Mouse (Mus musculus) adrenal gland, postnatal 0 days (tissue): Measurements from ENCODE around the gene Usp17la. TPM values are rescaled to one million over a fixed set of nuclear protein-coding genes. Genes with fewer than 3 reads are reported as not detected.

Experiments used
- polyA plus RNA-seq: library from polyadenylated mRNA; unstranded; fragments of >200 nt; fragmentation: Nextera tagmentation; extraction: Ambion mirVana; gene quantifications from 2 replicates; pipeline ENCODE4 v1.2.1, GENCODE M21; 2015

The Usp17la gene
- polyA plus RNA-seq = not detected in 2 replicates

GRCm38 (mm10) chr7:104856709-104857108 is at the start of gene Usp17la:
Gene Usp17la, plus strand, starts transcription at chr7:104857009.

DNA sequence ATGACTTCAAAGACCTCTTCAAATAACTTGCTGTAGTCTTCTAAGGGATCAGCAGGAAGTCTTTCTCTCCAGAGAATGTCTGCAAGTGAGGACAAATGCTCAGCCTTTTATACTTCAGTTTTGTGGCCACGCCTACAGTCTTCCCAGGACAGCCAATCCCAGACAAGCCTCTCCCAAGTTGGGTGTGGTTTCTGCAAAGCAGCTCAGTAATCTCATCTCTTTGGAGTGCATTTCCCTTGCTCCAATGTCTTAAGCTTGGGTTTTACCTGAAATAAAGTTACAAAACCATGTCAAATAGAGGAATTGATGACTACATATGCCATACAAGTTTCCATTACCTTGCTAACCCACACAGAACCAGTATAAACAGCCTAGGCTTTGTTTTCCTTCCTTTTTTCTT is 14.3 kb upstream of the Usp17la start, which contains the start of gene Usp17lb:
Usp17lb (minus strand) TSS at position 101 of the 400 bp plus-strand sequence.

GRCm38 (mm10) chr7:104877731-104878130 is 20.9 kb downstream of the Usp17la start, which contains the start of gene Olfr665:
Gene Olfr665, plus strand, starts transcription at chr7:104878031.

DNA sequence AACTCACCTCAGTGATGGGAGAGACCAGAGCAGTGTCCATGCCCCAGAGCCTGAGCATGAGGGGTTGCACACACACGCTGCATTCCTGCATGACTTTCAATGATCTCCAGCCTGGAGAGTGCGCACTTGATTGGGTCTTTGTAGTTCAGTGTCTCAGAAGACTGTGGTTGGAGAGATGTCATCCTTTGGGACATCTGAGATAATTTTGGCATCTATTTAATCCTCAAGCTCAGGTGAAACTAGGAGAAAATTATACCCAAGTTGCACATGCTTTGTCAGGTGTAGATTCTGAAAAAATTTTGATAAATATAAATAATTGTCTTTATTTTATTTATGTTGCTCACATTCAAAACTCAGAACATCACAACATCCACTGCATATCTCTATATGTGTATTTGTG is 39.0 kb downstream of the Usp17la start, which contains the start of gene Olfr666:
Olfr666 (minus strand) TSS at position 101 of the 400 bp plus-strand sequence.

Other genes with a start within 250 kb of the Usp17la start
- gene Olfr656, start 243.1 kb upstream of the Usp17la start, polyA plus RNA-seq = not detected in 2 replicates
- not detected in 2 replicates for gene Olfr657, start 232.2 kb upstream of the Usp17la start, polyA plus RNA-seq
- not detected in 2 replicates for gene Olfr658, start 209.7 kb upstream of the Usp17la start, polyA plus RNA-seq
- gene Olfr659, start 190.3 kb upstream of the Usp17la start, polyA plus RNA-seq = not detected in 2 replicates
- not detected in 2 replicates for gene Olfr661, start 170.5 kb upstream of the Usp17la start, polyA plus RNA-seq
- not detected in 2 replicates for gene Usp17le, start 79.5 kb upstream of the Usp17la start, polyA plus RNA-seq
- gene Usp17lb, start 14.4 kb upstream of the Usp17la start, polyA plus RNA-seq = not detected in 2 replicates
- not detected in 2 replicates for gene Olfr665, start 21.0 kb downstream of the Usp17la start, polyA plus RNA-seq
- not detected in 2 replicates for gene Olfr666, start 38.9 kb downstream of the Usp17la start, polyA plus RNA-seq
- gene Olfr667, start 64.5 kb downstream of the Usp17la start, polyA plus RNA-seq = not detected in 2 replicates
- not detected in 2 replicates for gene Olfr668, start 71.0 kb downstream of the Usp17la start, polyA plus RNA-seq
- not detected in 2 replicates for gene Olfr669, start 77.2 kb downstream of the Usp17la start, polyA plus RNA-seq
- not detected in 2 replicates for gene Olfr670, start 105.6 kb downstream of the Usp17la start, polyA plus RNA-seq
- gene Olfr671, start 122.1 kb downstream of the Usp17la start, polyA plus RNA-seq = not detected in 2 replicates
- gene Olfr672, start 145.0 kb downstream of the Usp17la start, polyA plus RNA-seq = not detected in 2 replicates
- not detected in 2 replicates for gene Olfr675, start 171.5 kb downstream of the Usp17la start, polyA plus RNA-seq
- not detected in 2 replicates for gene Olfr676, start 175.7 kb downstream of the Usp17la start, polyA plus RNA-seq
- not detected in 2 replicates for gene Olfr677, start 194.4 kb downstream of the Usp17la start, polyA plus RNA-seq
- not detected in 2 replicates for gene Olfr678, start 207.5 kb downstream of the Usp17la start, polyA plus RNA-seq
- gene Olfr679, start 224.2 kb downstream of the Usp17la start, polyA plus RNA-seq = not detected in 2 replicates
- gene Olfr680-ps1, start 235.8 kb downstream of the Usp17la start, polyA plus RNA-seq = not detected in 2 replicates